Mouse (Mus musculus) retina, adult 2 months (tissue): ENCODE data around the gene 1700109H08Rik.
"Not testable (repeated sequence)": the region's sequence is repeated elsewhere in the genome, so short reads cannot be mapped to it uniquely, and the experiment has no call there.

Experiments used
- DNase-seq: peaks from one replicate; pipeline ENCODE4 v3.0.0-alpha.2; 2012; ENCODE audit warnings: low read depth, low spot score

1700109H08Rik gene

GRCm38 (mm10) chr5:3571266-3571665, at the start of gene 1700109H08Rik:
TSS of gene 1700109H08Rik (plus strand) at chr5:3571566.
- no peak for DNase-seq

GRCm38 (mm10) chr5:3521741-3522140, 49.6 kb upstream of the 1700109H08Rik start:
- DNase-seq = no peak

GRCm38 (mm10) chr5:3522826-3523225, 48.5 kb upstream of the 1700109H08Rik start:
- DNase-seq = no peak

GRCm38 (mm10) chr5:3527041-3527691, 44.2 kb upstream of the 1700109H08Rik start:
- DNase-seq = no peak

GRCm38 (mm10) chr5:3529585-3530189, 41.7 kb upstream of the 1700109H08Rik start:
- no peak for DNase-seq

- not testable (repeated sequence) for DNase-seq
Observed at GRCm38 (mm10) chr5:3532048-3532447, 39.3 kb upstream of the 1700109H08Rik start.

- DNase-seq = no peak
Observed at GRCm38 (mm10) chr5:3536592-3537212, 34.7 kb upstream of the 1700109H08Rik start.

- no peak for DNase-seq
Observed at GRCm38 (mm10) chr5:3538505-3539472, 32.6 kb upstream of the 1700109H08Rik start.

- DNase-seq = no peak
Observed at GRCm38 (mm10) chr5:3541871-3542270, 29.5 kb upstream of the 1700109H08Rik start.

GRCm38 (mm10) chr5:3543629-3544479, 27.5 kb upstream of the 1700109H08Rik start, which contains the start of gene Fam133b:
TSS of gene Fam133b (plus strand) at chr5:3543833.
- DNase-seq = peak; percentile 80

GRCm38 (mm10) chr5:3544480-3544769, 26.9 kb upstream of the 1700109H08Rik start:
- no peak for DNase-seq

GRCm38 (mm10) chr5:3546226-3546625, 25.1 kb upstream of the 1700109H08Rik start:
- no peak for DNase-seq

GRCm38 (mm10) chr5:3551481-3551880, 19.9 kb upstream of the 1700109H08Rik start:
- DNase-seq = no peak

GRCm38 (mm10) chr5:3554198-3554597, 17.2 kb upstream of the 1700109H08Rik start:
- no peak for DNase-seq

- no peak for DNase-seq
Observed at GRCm38 (mm10) chr5:3574825-3575224, 3.5 kb downstream of the 1700109H08Rik start.

GRCm38 (mm10) chr5:3577939-3578338, 6.6 kb downstream of the 1700109H08Rik start:
- no peak for DNase-seq

GRCm38 (mm10) chr5:3579066-3579465, 7.7 kb downstream of the 1700109H08Rik start:
- no peak for DNase-seq

- DNase-seq = peak; percentile 95
Observed at GRCm38 (mm10) chr5:3595693-3596398, 24.5 kb downstream of the 1700109H08Rik start, which contains the start of gene Pex1. TSS of gene Pex1 (plus strand) at chr5:3596066.

GRCm38 (mm10) chr5:3596399-3596766, 25.0 kb downstream of the 1700109H08Rik start, which contains the start of gene Rbm48:
TSS of gene Rbm48 (minus strand) at chr5:3596585.
- DNase-seq = peak; percentile 77

GRCm38 (mm10) chr5:3597171-3597570, 25.8 kb downstream of the 1700109H08Rik start:
- DNase-seq = no peak
